Mouse (Mus musculus): ENCODE results near the gene Hoxc8.

DNA sequence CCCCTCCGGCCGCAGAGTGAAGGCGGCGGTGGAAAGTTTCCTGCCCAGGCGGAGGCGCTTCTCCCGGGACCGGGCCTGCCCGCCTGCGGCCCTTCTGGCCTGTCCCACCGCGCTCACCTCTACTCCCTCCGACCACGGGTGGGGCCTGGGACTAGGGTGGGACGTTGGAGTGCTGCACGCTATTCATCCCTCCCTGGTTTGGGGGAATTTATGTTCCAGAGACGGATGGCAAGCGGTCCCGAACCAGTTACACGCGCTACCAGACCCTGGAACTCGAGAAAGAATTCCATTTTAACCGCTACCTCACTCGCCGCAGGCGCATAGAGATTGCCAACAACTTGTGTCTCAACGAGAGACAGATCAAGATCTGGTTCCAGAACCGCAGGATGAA, 24.6 kb downstream of the Hoxc8 start:
- TF ChIP-seq CTCF (IDR thresholded peaks at IDR 0.05; ENCODE audit: control insufficient read depth, insufficient read depth, low read length) (no peak), POLR2A (IDR thresholded peaks at IDR 0.05; ENCODE audit: borderline replicate concordance, control insufficient read depth, low read depth, low read length) (no peak)

All from bone marrow, adult 2 months (tissue).